Mouse (Mus musculus): ENCODE data around the gene Casc3. TPM values are rescaled to one million over a fixed set of nuclear protein-coding genes. Genes with fewer than 3 reads are reported as not detected.

Casc3 gene
- total and polyA plus RNA-seq, 2 experiments from 2014 or later, result 32.2 to 39.7 TPM

DNA sequence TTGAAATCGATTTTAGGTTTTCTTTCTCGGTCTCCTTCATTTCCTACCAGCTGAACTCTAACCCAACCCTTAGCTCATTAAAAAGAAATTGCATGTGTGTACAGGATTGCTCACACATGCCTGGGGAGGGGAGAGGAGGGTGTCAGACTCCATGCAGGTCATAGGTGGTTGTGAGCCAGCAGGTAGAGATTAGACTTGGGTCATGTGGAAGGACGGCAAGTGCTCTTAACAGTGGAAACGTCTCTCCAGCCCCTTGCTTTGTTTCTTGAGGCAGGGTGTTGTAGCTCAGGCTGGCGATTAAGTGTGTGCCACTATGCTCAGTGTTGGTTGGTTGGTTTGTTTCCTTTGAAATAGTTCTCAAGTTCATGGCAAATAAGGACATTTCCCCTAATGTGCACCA is 66.1 kb downstream of the Casc3 start:
- TF ChIP-seq CTCF (IDR thresholded peaks at IDR 0.05), result no peak
- H3K27me3 ChIP-seq (ENCODE audit: insufficient read depth, low read length), result no peaks in the 10 kb centered on the region
- H3K9me3 ChIP-seq (ENCODE audit: low read length), result no peaks in the 10 kb centered on the region
- H3K27ac ChIP-seq (ENCODE audit: low read depth, low read length), result no peak overlapping the region
- no peak overlapping the region for H3K9ac ChIP-seq (replicated peaks; ENCODE audit: low read length, poor library complexity, severe bottlenecking)
- no peak overlapping the region for H3K4me2 ChIP-seq (ENCODE audit: low read depth, low read length, poor library complexity, severe bottlenecking)
- DNase-seq (ENCODE audit: low spot score) (no peak), ATAC-seq (ENCODE audit: low FRiP score) (no peak)
- H3K4me1 ChIP-seq (ENCODE audit: insufficient read depth, low read length), result no peaks in the 10 kb centered on the region
- peaks cover 4% of the 10 kb centered on the region; the same call in 1 of the 2 replicates for H3K36me3 ChIP-seq (ENCODE audit: insufficient read depth, low read length)
- WGBS, result 79% methylated on average over 5 of the region's 5 CpGs
- H3K4me3 ChIP-seq (ENCODE audit: low read depth, low read length), result no peak overlapping the region

DNA sequence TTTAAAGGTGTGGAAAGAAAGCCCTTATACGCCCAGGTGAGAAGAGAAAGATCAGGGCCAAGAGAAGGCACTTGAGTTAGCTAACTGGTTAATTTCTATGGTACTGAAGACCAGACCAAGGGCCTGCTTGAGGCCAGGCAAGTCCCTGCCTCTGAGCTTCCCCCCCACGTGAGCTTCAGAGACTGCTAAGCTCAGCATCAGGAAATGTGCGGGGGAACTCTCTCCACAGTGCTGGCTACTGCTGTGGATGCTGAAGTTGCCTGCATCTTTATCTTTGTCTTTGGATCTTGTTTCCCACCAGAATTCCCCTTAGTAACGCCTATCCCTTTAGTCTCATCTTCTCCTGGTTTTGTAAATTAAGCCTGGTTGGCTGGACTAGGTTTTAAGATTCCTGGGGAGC is 66.7 kb downstream of the Casc3 start:
- no peak overlapping the region for H3K9ac ChIP-seq (replicated peaks; ENCODE audit: low read length, poor library complexity, severe bottlenecking)
- peaks cover 4% of the 10 kb centered on the region; the same call in 1 of the 2 replicates for H3K36me3 ChIP-seq (ENCODE audit: insufficient read depth, low read length)
- H3K9me3 ChIP-seq (ENCODE audit: low read length), result no peaks in the 10 kb centered on the region
- H3K4me1 ChIP-seq (ENCODE audit: insufficient read depth, low read length), result no peaks in the 10 kb centered on the region
- H3K27ac ChIP-seq (ENCODE audit: low read depth, low read length), result no peak overlapping the region
- DNase-seq (ENCODE audit: low spot score) (no peak), ATAC-seq (ENCODE audit: low FRiP score) (no peak)
- no peak overlapping the region for H3K4me2 ChIP-seq (ENCODE audit: low read depth, low read length, poor library complexity, severe bottlenecking)
- no peaks in the 10 kb centered on the region for H3K27me3 ChIP-seq (ENCODE audit: insufficient read depth, low read length)
- 43% methylated on average over 4 of the region's 4 CpGs for WGBS
- no peak overlapping the region for H3K4me3 ChIP-seq (ENCODE audit: low read depth, low read length)
- TF ChIP-seq CTCF (IDR thresholded peaks at IDR 0.05), result no peak

DNA sequence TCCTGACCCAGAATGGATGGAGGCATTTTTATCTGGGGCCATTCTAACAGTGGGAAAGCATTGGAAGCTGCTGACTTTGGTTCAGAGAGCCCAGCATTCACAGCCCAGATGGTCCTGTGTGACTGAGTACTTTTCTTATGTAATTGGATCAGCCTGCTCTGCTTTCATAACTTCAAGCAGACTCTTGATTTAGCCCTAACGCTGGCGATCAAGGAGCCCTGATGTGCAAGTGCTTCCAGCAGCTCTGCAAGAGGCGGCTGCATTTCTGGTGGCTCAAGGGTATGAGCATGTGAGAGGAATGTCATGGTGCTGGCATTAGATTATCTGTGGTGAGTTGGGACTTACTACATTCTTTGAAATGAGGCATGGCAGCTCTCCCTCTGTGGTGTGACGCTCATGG is 67.3 kb downstream of the Casc3 start:
- Histone ChIP-seq H3K9ac (replicated peaks; ENCODE audit: low read length, poor library complexity, severe bottlenecking) (no peak overlapping the region), H3K27me3 (ENCODE audit: insufficient read depth, low read length) (no peaks in the 10 kb centered on the region), H3K4me1 (ENCODE audit: insufficient read depth, low read length) (no peaks in the 10 kb centered on the region), H3K36me3 (ENCODE audit: insufficient read depth, low read length) (peaks cover 4% of the 10 kb centered on the region; the same call in 1 of the 2 replicates), H3K9me3 (ENCODE audit: low read length) (no peaks in the 10 kb centered on the region), H3K4me3 (ENCODE audit: low read depth, low read length) (no peak overlapping the region), H3K4me2 (ENCODE audit: low read depth, low read length, poor library complexity, severe bottlenecking) (no peak overlapping the region), H3K27ac (ENCODE audit: low read depth, low read length) (peak overlapping the region; percentile 38; the same call in 1 of the 2 replicates)
- 42% methylated on average over 4 of the region's 4 CpGs for WGBS
- no peak for DNase-seq (ENCODE audit: low spot score)
- ATAC-seq (ENCODE audit: low FRiP score), result no peak
- TF ChIP-seq CTCF (IDR thresholded peaks at IDR 0.05), result no peak

- H3K4me2 ChIP-seq (ENCODE audit: low read depth, low read length, poor library complexity, severe bottlenecking), result no peak overlapping the region
- no peak for ATAC-seq (ENCODE audit: low FRiP score)
- WGBS, result 94% methylated on average over 9 of the region's 9 CpGs
Measured at GRCm38 (mm10) chr11:98873900-98874299, 69.2 kb downstream of the Casc3 start.

DNA sequence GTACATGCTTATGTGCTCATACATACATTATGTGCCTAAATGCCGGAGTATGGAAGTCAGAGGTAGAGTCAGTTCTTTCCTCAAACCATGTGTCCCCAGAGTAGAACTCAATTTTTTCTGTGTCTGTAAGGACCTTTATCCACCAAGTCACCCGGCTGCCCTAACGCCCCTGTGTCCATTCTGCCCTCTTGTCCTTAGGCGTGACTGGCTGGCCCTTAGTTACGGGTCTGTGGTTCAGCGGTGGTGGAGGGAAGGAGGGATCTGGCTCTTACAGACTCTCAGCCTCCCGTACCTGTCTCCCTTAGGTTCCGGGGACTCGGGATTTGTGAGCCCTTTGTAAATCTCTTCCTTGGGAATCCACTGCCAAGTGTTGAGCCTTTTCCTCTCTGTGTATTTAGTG is 72.3 kb downstream of the Casc3 start:
- no peak for TF ChIP-seq CTCF (IDR thresholded peaks at IDR 0.05)
- no peak for ATAC-seq (ENCODE audit: low FRiP score)
- H3K4me3 ChIP-seq (ENCODE audit: low read depth, low read length), result no peak overlapping the region
- H3K4me2 ChIP-seq (ENCODE audit: low read depth, low read length, poor library complexity, severe bottlenecking), result no peak overlapping the region
- no peaks in the 10 kb centered on the region for H3K27me3 ChIP-seq (ENCODE audit: insufficient read depth, low read length)
- DNase-seq (ENCODE audit: low spot score), result no peak
- H3K36me3 ChIP-seq (ENCODE audit: insufficient read depth, low read length), result no peaks in the 10 kb centered on the region
- 71% methylated on average over 9 of the region's 9 CpGs for WGBS
- H3K4me1 ChIP-seq (ENCODE audit: insufficient read depth, low read length), result no peaks in the 10 kb centered on the region
- no peaks in the 10 kb centered on the region for H3K9me3 ChIP-seq (ENCODE audit: low read length)
- H3K27ac ChIP-seq (ENCODE audit: low read depth, low read length), result no peak overlapping the region
- no peak overlapping the region for H3K9ac ChIP-seq (replicated peaks; ENCODE audit: low read length, poor library complexity, severe bottlenecking)

More at GRCm38 (mm10) chr11:98873900-98874299, 69.2 kb downstream of the Casc3 start:
- Histone ChIP-seq H3K27ac (ENCODE audit: low read depth, low read length) (no peak overlapping the region), H3K9me3 (ENCODE audit: low read length) (no peaks in the 10 kb centered on the region), H3K36me3 (ENCODE audit: insufficient read depth, low read length) (no peaks in the 10 kb centered on the region; the same call in 1 of the 2 replicates), H3K9ac (replicated peaks; ENCODE audit: low read length, poor library complexity, severe bottlenecking) (no peak overlapping the region), H3K4me1 (ENCODE audit: insufficient read depth, low read length) (no peaks in the 10 kb centered on the region), H3K4me3 (ENCODE audit: low read depth, low read length) (no peak overlapping the region), H3K27me3 (ENCODE audit: insufficient read depth, low read length) (no peaks in the 10 kb centered on the region)
- DNase-seq (ENCODE audit: low spot score), result no peak
- TF ChIP-seq CTCF (IDR thresholded peaks at IDR 0.05), result no peak

Other genes with a start within 250 kb of the Casc3 start
- gene Ormdl3, start 217.5 kb upstream of the Casc3 start, total RNA-seq (2014; rRNA removed), result 104 and 115 TPM in 2 replicates
- 108 and 111 TPM in 2 replicates for gene Ormdl3, start 217.5 kb upstream of the Casc3 start, polyA plus RNA-seq (2015; fragmentation: Nextera tagmentation; extraction: Ambion mirVana)
- gene Lrrc3c, start 206.6 kb upstream of the Casc3 start, total RNA-seq (2014; rRNA removed), result not detected in 2 replicates
- gene Lrrc3c, start 206.6 kb upstream of the Casc3 start, polyA plus RNA-seq (2015; fragmentation: Nextera tagmentation; extraction: Ambion mirVana), result not detected in 2 replicates
- not detected in 2 replicates for gene Gm12355, start 179.2 kb upstream of the Casc3 start, total RNA-seq (2014; rRNA removed)
- 0.28 and 0.44 TPM in 2 replicates for gene Gm12355, start 179.2 kb upstream of the Casc3 start, polyA plus RNA-seq (2015; fragmentation: Nextera tagmentation; extraction: Ambion mirVana)
- not detected in 2 replicates for gene Gsdma3, start 178.5 kb upstream of the Casc3 start, total RNA-seq (2014; rRNA removed)
- gene Gsdma3, start 178.5 kb upstream of the Casc3 start, polyA plus RNA-seq (2015; fragmentation: Nextera tagmentation; extraction: Ambion mirVana), result not detected in 2 replicates
- not detected in 2 replicates for gene Gsdma2, start 158.1 kb upstream of the Casc3 start, total RNA-seq (2014; rRNA removed)
- gene Gsdma2, start 158.1 kb upstream of the Casc3 start, polyA plus RNA-seq (2015; fragmentation: Nextera tagmentation; extraction: Ambion mirVana), result 0.12 and 0.15 TPM in 2 replicates
- gene Gsdma, start 140.6 kb upstream of the Casc3 start, total RNA-seq (2014; rRNA removed), result 0.05 TPM in 1 of 2 replicates, not detected in the other
- 0.11 TPM in 1 of 2 replicates, not detected in the other for gene Gsdma, start 140.6 kb upstream of the Casc3 start, polyA plus RNA-seq (2015; fragmentation: Nextera tagmentation; extraction: Ambion mirVana)
- 114 and 129 TPM in 2 replicates for gene Psmd3, start 122.4 kb upstream of the Casc3 start, total RNA-seq (2014; rRNA removed)
- 182 and 183 TPM in 2 replicates for gene Psmd3, start 122.4 kb upstream of the Casc3 start, polyA plus RNA-seq (2015; fragmentation: Nextera tagmentation; extraction: Ambion mirVana)
- not detected in 2 replicates for gene Csf3, start 103.6 kb upstream of the Casc3 start, total RNA-seq (2014; rRNA removed)
- not detected in 2 replicates for gene Csf3, start 103.6 kb upstream of the Casc3 start, polyA plus RNA-seq (2015; fragmentation: Nextera tagmentation; extraction: Ambion mirVana)
- gene Med24, start 75.5 kb upstream of the Casc3 start, total RNA-seq (2014; rRNA removed), result 66.6 and 81.2 TPM in 2 replicates
- 52.2 and 59.8 TPM in 2 replicates for gene Med24, start 75.5 kb upstream of the Casc3 start, polyA plus RNA-seq (2015; fragmentation: Nextera tagmentation; extraction: Ambion mirVana)
- gene Thra, start 64.3 kb upstream of the Casc3 start, total RNA-seq (2014; rRNA removed), result 774 and 843 TPM in 2 replicates
- gene Thra, start 64.3 kb upstream of the Casc3 start, polyA plus RNA-seq (2015; fragmentation: Nextera tagmentation; extraction: Ambion mirVana), result 165 and 182 TPM in 2 replicates
- 7.1 and 11.0 TPM in 2 replicates for gene Nr1d1, start 29.6 kb upstream of the Casc3 start, total RNA-seq (2014; rRNA removed)
- 12.3 and 14.3 TPM in 2 replicates for gene Nr1d1, start 29.6 kb upstream of the Casc3 start, polyA plus RNA-seq (2015; fragmentation: Nextera tagmentation; extraction: Ambion mirVana)
- 88.3 and 107 TPM in 2 replicates for gene Msl1, start 9.4 kb upstream of the Casc3 start, total RNA-seq (2014; rRNA removed)
- 22.3 and 25.8 TPM in 2 replicates for gene Msl1, start 9.4 kb upstream of the Casc3 start, polyA plus RNA-seq (2015; fragmentation: Nextera tagmentation; extraction: Ambion mirVana)
- 39.0 and 40.8 TPM in 2 replicates for gene Rapgefl1, start 31.9 kb downstream of the Casc3 start, total RNA-seq (2014; rRNA removed)
- gene Rapgefl1, start 31.9 kb downstream of the Casc3 start, polyA plus RNA-seq (2015; fragmentation: Nextera tagmentation; extraction: Ambion mirVana), result 10.9 and 11.4 TPM in 2 replicates
- 9.2 and 9.8 TPM in 2 replicates for gene Wipf2, start 58.7 kb downstream of the Casc3 start, total RNA-seq (2014; rRNA removed)
- 3.0 and 3.8 TPM in 2 replicates for gene Wipf2, start 58.7 kb downstream of the Casc3 start, polyA plus RNA-seq (2015; fragmentation: Nextera tagmentation; extraction: Ambion mirVana)
- 0.19 and 0.44 TPM in 2 replicates for gene Cdc6, start 102.9 kb downstream of the Casc3 start, total RNA-seq (2014; rRNA removed)
- 0.52 and 0.65 TPM in 2 replicates for gene Cdc6, start 102.9 kb downstream of the Casc3 start, polyA plus RNA-seq (2015; fragmentation: Nextera tagmentation; extraction: Ambion mirVana)
- 14.3 and 20.4 TPM in 2 replicates for gene Rara, start 122.9 kb downstream of the Casc3 start, total RNA-seq (2014; rRNA removed)
- gene Rara, start 122.9 kb downstream of the Casc3 start, polyA plus RNA-seq (2015; fragmentation: Nextera tagmentation; extraction: Ambion mirVana), result 8.2 and 8.7 TPM in 2 replicates
- 3.0 and 5.1 TPM in 2 replicates for gene Gjd3, start 178.1 kb downstream of the Casc3 start, total RNA-seq (2014; rRNA removed)
- gene Gjd3, start 178.1 kb downstream of the Casc3 start, polyA plus RNA-seq (2015; fragmentation: Nextera tagmentation; extraction: Ambion mirVana), result 4.5 and 5.1 TPM in 2 replicates
- gene Top2a, start 219.3 kb downstream of the Casc3 start, total RNA-seq (2014; rRNA removed), result 13.9 and 21.1 TPM in 2 replicates
- gene Top2a, start 219.3 kb downstream of the Casc3 start, polyA plus RNA-seq (2015; fragmentation: Nextera tagmentation; extraction: Ambion mirVana), result 7.4 and 10.0 TPM in 2 replicates
- gene Igfbp4, start 236.3 kb downstream of the Casc3 start, total RNA-seq (2014; rRNA removed), result 78.8 and 96.7 TPM in 2 replicates
- gene Igfbp4, start 236.3 kb downstream of the Casc3 start, polyA plus RNA-seq (2015; fragmentation: Nextera tagmentation; extraction: Ambion mirVana), result 92.4 and 104 TPM in 2 replicates

All from midbrain, postnatal 0 days (tissue).